Mouse (Mus musculus) MEL (cell line): ENCODE data around the gene Prkcz.

ENCODE experiments used
- CTCF ChIP-seq, 3 experiments: IDR thresholded peaks in 2 of 3; conservative IDR thresholded peaks in 1 of 3; 2 replicates each; pipeline ENCODE4 v1.5.1; 2011 to 2012; ENCODE audit warnings: low read length in 3 of 3, low read depth in 2 of 3, mild to moderate bottlenecking in 2 of 3, improper control_type of control experiment in 1 of 3, inconsistent platforms in 1 of 3, mixed read lengths in 1 of 3, moderate library complexity in 1 of 3; ENCODE audit not compliant: control insufficient read depth in 1 of 3, insufficient read depth in 1 of 3, poor library complexity in 1 of 3, severe bottlenecking in 1 of 3
- E2F4 ChIP-seq: IDR thresholded peaks from 2 replicates; pipeline ENCODE4 v1.6.1; 2011; ENCODE audit warnings: low read depth, low read length, improper control_type of control experiment, borderline replicate concordance
- EP300 ChIP-seq, 2 experiments: IDR thresholded peaks; 2 replicates each; pipeline ENCODE4 v1.6.1; 2011; ENCODE audit warnings: improper control_type of control experiment in 2 of 2, low read length in 2 of 2, low read depth in 1 of 2, mild to moderate bottlenecking in 1 of 2
- MAFK ChIP-seq: IDR thresholded peaks from 2 replicates; pipeline ENCODE4 v1.6.1; 2011; ENCODE audit warnings: low read depth, mild to moderate bottlenecking, low read length, improper control_type of control experiment, borderline replicate concordance
- MAX ChIP-seq: IDR thresholded peaks from 2 replicates; pipeline ENCODE4 v1.6.1; 2011; ENCODE audit warnings: low read length, improper control_type of control experiment
- MXI1 ChIP-seq: IDR thresholded peaks from 2 replicates; pipeline ENCODE4 v1.6.1; 2011; ENCODE audit warnings: mild to moderate bottlenecking, low read depth, low read length, improper control_type of control experiment
- POLR2A ChIP-seq, 2 experiments: IDR thresholded peaks; 2 replicates each; pipeline ENCODE4 v1.6.1; 2011 to 2012; ENCODE audit warnings: low read length in 2 of 2, mild to moderate bottlenecking in 2 of 2, control low read depth in 1 of 2, improper control_type of control experiment in 1 of 2, low read depth in 1 of 2, moderate library complexity in 1 of 2; ENCODE audit not compliant: control insufficient read depth in 1 of 2, insufficient read depth in 1 of 2, poor library complexity in 1 of 2
- POLR2AphosphoS2 ChIP-seq: IDR thresholded peaks from 2 replicates; pipeline ENCODE4 v1.6.1; 2011; ENCODE audit warnings: low read length, improper control_type of control experiment
- RCOR1 ChIP-seq: IDR thresholded peaks from 2 replicates; pipeline ENCODE4 v1.6.1; 2012; ENCODE audit warnings: low read depth, mild to moderate bottlenecking, inconsistent platforms, low read length, improper control_type of control experiment
- TCF12 ChIP-seq: IDR thresholded peaks from 2 replicates; pipeline ENCODE4 v1.6.1; 2014; ENCODE audit warnings: low read depth, mild to moderate bottlenecking, inconsistent platforms, low read length, improper control_type of control experiment, moderate library complexity
- ZC3H11A ChIP-seq: IDR thresholded peaks from 2 replicates; pipeline ENCODE4 v1.6.1; 2012; ENCODE audit warnings: low read depth, mild to moderate bottlenecking, inconsistent platforms, low read length, improper control_type of control experiment
- ZMIZ1 ChIP-seq: IDR thresholded peaks from 2 replicates; pipeline ENCODE4 v1.6.1; 2012; ENCODE audit warnings: low read depth, mild to moderate bottlenecking, inconsistent platforms, low read length, improper control_type of control experiment, moderate library complexity
- ZNF384 ChIP-seq: IDR thresholded peaks from 2 replicates; pipeline ENCODE4 v1.6.1; 2012; ENCODE audit warnings: low read depth, mild to moderate bottlenecking, inconsistent platforms, low read length, improper control_type of control experiment

- TF ChIP-seq ZC3H11A (no peak), MAX (no peak), ZMIZ1 (no peak), CTCF (IDR thresholded peaks at IDR 0.05 in 2 of 3, conservative IDR thresholded peaks at IDR 0.05 in 1 of 3; ENCODE audit: control insufficient read depth in 1 of 3, insufficient read depth in 1 of 3, low read depth in 2 of 3, low read length in 3 of 3, poor library complexity in 1 of 3, severe bottlenecking in 1 of 3) (no peak), MXI1 (no peak), E2F4 (no peak), ZNF384 (no peak), POLR2AphosphoS2 (no peak), POLR2A (IDR thresholded peaks at IDR 0.05; ENCODE audit: control insufficient read depth in 1 of 2, insufficient read depth in 1 of 2, low read depth in 1 of 2, low read length in 2 of 2, poor library complexity in 1 of 2) (no peak), RCOR1 (no peak), TCF12 (no peak), MAFK (no peak), EP300 (IDR thresholded peaks at IDR 0.05; ENCODE audit: low read depth in 1 of 2, low read length in 2 of 2) (no peak)
Measured at GRCm38 (mm10) chr4:155304508-155305096, 56.6 kb downstream of the Prkcz start.
